ENCODE assay signal across 8 mouse cellular contexts in genomic region chr16:92445377-92445776, GRCm38 (mm10). TPM values are rescaled to one million over a fixed set of nuclear protein-coding genes. Genes with fewer than 3 reads are reported as not detected.
DNase-seq lines count a peak whose midpoint lies in the region; ATAC-seq lines count a peak whose summit lies in the region.

No protein-coding gene starts in this region.

- H3K36me3 ChIP-seq in heart, embryonic 11.5 days (ENCODE audit: control insufficient read depth, insufficient read depth, low read length), result 0 out of 2 replicates have a peak, but pooled peaks cover 3% of the 10 kb centered on the region
- H3K36me3 ChIP-seq in splenic B cell, adult 2 months (ENCODE audit: control insufficient read depth, insufficient read depth, low read length, poor library complexity, severe bottlenecking), result no peaks in the 10 kb centered on the region

- no peak overlapping the region for H3K4me3 ChIP-seq in heart, embryonic 11.5 days (ENCODE audit: low read depth, low read length)

- peak overlapping the region; percentile 49; the same call in 1 of the 2 replicates for H3K9ac ChIP-seq in heart, embryonic 11.5 days (ENCODE audit: low read depth, low read length)

- ATAC-seq in heart, embryonic 11.5 days (replicated peaks; ENCODE audit: insufficient number of reproducible peaks, low FRiP score, low TSS enrichment), result no peak

- no peaks in the 10 kb centered on the region for H3K9me3 ChIP-seq in heart, embryonic 11.5 days (replicated peaks; ENCODE audit: control insufficient read depth, low read length)

- WGBS in heart, embryonic 11.5 days (ENCODE audit: insufficient replicate concordance), result 63% methylated on average over 10 of the region's 10 CpGs

- no peak overlapping the region for H3K27ac ChIP-seq in heart, embryonic 11.5 days (ENCODE audit: low read depth, low read length)

- no peak overlapping the region for H3K4me2 ChIP-seq in heart, embryonic 11.5 days

- H3K4me1 ChIP-seq in heart, embryonic 11.5 days (ENCODE audit: control insufficient read depth, insufficient read depth, low read length), result peaks cover 37% of the 10 kb centered on the region

- DNase-seq in heart, adult 9 months (ENCODE audit: low spot score in 2 of 2), result no peak
- peak; percentile 26 for DNase-seq in thymus, postnatal 0 days (ENCODE audit: low spot score)
- no peak for DNase-seq in thymus, postnatal 10 days (ENCODE audit: low spot score in 2 of 2)
- peak; percentile 59 for DNase-seq in heart, postnatal 4 days
- peak; percentile 23 for DNase-seq in splenic B cell, adult 2 months (ENCODE audit: low read depth, low spot score)
- DNase-seq in right cerebral cortex, adult 18-20 months, result no peak
- DNase-seq in left cerebral cortex, postnatal 4 days, result no peak

- intact Hi-C loops in left cerebral cortex, postnatal 4 days (cut with DNase I), result loop anchor here (5.0 kb wide), 1 partner anchor 103 kb away; no protein-coding TSS in a partner anchor

- H3K27me3 ChIP-seq in heart, embryonic 11.5 days (ENCODE audit: control insufficient read depth, insufficient read depth, low read length), result peaks cover 6% of the 10 kb centered on the region; the same call in 1 of the 2 replicates
- no peaks in the 10 kb centered on the region for H3K27me3 ChIP-seq in splenic B cell, adult 2 months (ENCODE audit: control insufficient read depth, insufficient read depth, low read length, poor library complexity, severe bottlenecking)

RNA-seq across cellular contexts. Expression of gene Rcan1, which starts 25.3 kb away (rescaled TPM):
- 103 and 150 TPM in 2 replicates for polyA plus RNA-seq in heart, embryonic 11.5 days (2014; fragmentation: Nextera tagmentation; extraction: Ambion mirVana)
- polyA plus RNA-seq in thymus, postnatal 0 days (2015; fragmentation: Nextera tagmentation; extraction: Ambion mirVana), result 26.5 and 29.3 TPM in 2 replicates
- 100 to 1,000 TPM; 117 to 127 TPM for total RNA-seq in heart, postnatal 4 days (2021)
- total RNA-seq in left cerebral cortex, postnatal 4 days (2021), result 10 to 100 TPM; 48.3 to 50.1 TPM

RNA-seq across cellular contexts. Expression of gene Clic6, which starts 40.2 kb away (rescaled TPM):
- polyA plus RNA-seq in heart, embryonic 11.5 days (2014; fragmentation: Nextera tagmentation; extraction: Ambion mirVana), result 0.54 and 0.59 TPM in 2 replicates
- 0.20 and 0.24 TPM in 2 replicates for polyA plus RNA-seq in thymus, postnatal 0 days (2015; fragmentation: Nextera tagmentation; extraction: Ambion mirVana)
- 1 to 10 TPM; 1.0 to 1.8 TPM for total RNA-seq in heart, postnatal 4 days (2021)
- 1 to 10 TPM in 1 of 2 experiments, under 1 TPM in 1; 0.44 to 1.1 TPM for total RNA-seq in left cerebral cortex, postnatal 4 days (2021)

Comparison
In these comparisons a context has a peak if more than half of its experiments do, and no peak if none do; other contexts are left out.
1. DNase-seq: peak in thymus, postnatal 0 days (single experiment), heart, postnatal 4 days (single experiment) and splenic B cell, adult 2 months (single experiment); none in heart, adult 9 months (0 of 2), thymus, postnatal 10 days (0 of 2), right cerebral cortex, adult 18-20 months (single experiment) and left cerebral cortex, postnatal 4 days (single experiment).